Comparison of ENCODE assay signal across 31 mouse cellular contexts in genomic region chr2:126551244-126551890, GRCm38 (mm10). TPM values are rescaled to one million over a fixed set of nuclear protein-coding genes. Genes with fewer than 3 reads are reported as not detected.
DNase-seq lines count a peak whose midpoint lies in the region; ATAC-seq and TF ChIP-seq lines count a peak whose summit lies in the region.
"Had no signal": no experiment of that assay in that cellular context is flagged by ENCODE, and none has a peak within 500 bp of the region (broad histone marks: within the 10 kb centered on the region; RNA-seq: fewer than 3 reads in every experiment).

No protein-coding gene starts in this region.

- no peak; the same call in 1 of the 2 replicates for TF ChIP-seq EP300 in liver, postnatal 0 days (IDR thresholded peaks at IDR 0.05; ENCODE audit: low read depth)

- H3K79me2 ChIP-seq in liver, adult 2 months (ENCODE audit: control insufficient read depth, insufficient read depth, low read length), result peaks cover 23% of the 10 kb centered on the region

- peak; percentile 80 for DNase-seq in liver, adult 2 months (ENCODE audit: extremely low read depth, low read depth, low spot score)
- no peak for DNase-seq in liver, embryonic 11.5 days (ENCODE audit: low spot score)
- peak; percentile 75 for DNase-seq in liver, postnatal 0 days
- no peak for DNase-seq in frontal cortex, postnatal 25 days (ENCODE audit: low spot score in 2 of 2)
- no peak for DNase-seq in layer of hippocampus, adult 2 months (ENCODE audit: low spot score in 2 of 2)
- DNase-seq: adrenal gland, postnatal 10 days; B cell, adult 2 months; cerebellum, adult 11-12 months; cerebellum, adult 8-10 months; cerebellum, postnatal 10 days; cerebellum, postnatal 36 days; gastrocnemius, postnatal 10 days; gastrocnemius, postnatal 36 days; heart, adult 11 months; heart, postnatal 10 days; heart, postnatal 36 days had no signal

- peak overlapping the region; percentile 94 for H3K27ac ChIP-seq in liver, adult 2 months (replicated peaks; ENCODE audit: insufficient read depth, low read depth, low read length)
- H3K27ac ChIP-seq in liver, embryonic 11.5 days (ENCODE audit: low read depth, low read length), result no peak overlapping the region
- H3K27ac ChIP-seq in bone marrow macrophage, adult 2 months (ENCODE audit: insufficient read depth, low read depth, low read length), result no peak overlapping the region
- peak overlapping the region; percentile 95 for H3K27ac ChIP-seq in liver, postnatal 0 days (ENCODE audit: low read depth)
- H3K27ac ChIP-seq in intestine, embryonic 16.5 days (ENCODE audit: low read length), result no peak overlapping the region
- no peak overlapping the region for H3K27ac ChIP-seq in layer of hippocampus, adult 2 months
- H3K27ac ChIP-seq: embryonic facial prominence, embryonic 12.5 days; embryonic facial prominence, embryonic 15.5 days; heart, embryonic 15.5 days; hindbrain, embryonic 10.5 days; hindbrain, embryonic 14.5 days; hindbrain, postnatal 0 days had no signal

- H3K4me1 ChIP-seq in liver, adult 2 months (ENCODE audit: control insufficient read depth, insufficient read depth, low read length), result peaks cover 16% of the 10 kb centered on the region
- peaks cover 6% of the 10 kb centered on the region for H3K4me1 ChIP-seq in liver, embryonic 11.5 days (replicated peaks; ENCODE audit: control insufficient read depth, insufficient read depth, low read length)
- H3K4me1 ChIP-seq in bone marrow macrophage, adult 2 months (ENCODE audit: control insufficient read depth, insufficient read depth, low read length), result peaks cover 14% of the 10 kb centered on the region
- peaks cover 8% of the 10 kb centered on the region; the same call in 1 of the 2 replicates for H3K4me1 ChIP-seq in liver, postnatal 0 days (ENCODE audit: insufficient read depth)
- peaks cover 12% of the 10 kb centered on the region for H3K4me1 ChIP-seq in intestine, embryonic 16.5 days (ENCODE audit: control insufficient read depth, insufficient read depth, low read length)

- H3K4me2 ChIP-seq in liver, embryonic 11.5 days, result no peak overlapping the region
- peak overlapping the region; percentile 71 for H3K4me2 ChIP-seq in liver, postnatal 0 days (ENCODE audit: low read depth, low read length)
- H3K4me2 ChIP-seq in intestine, embryonic 16.5 days (ENCODE audit: low read depth, low read length), result no peak overlapping the region
- H3K4me2 ChIP-seq: embryonic facial prominence, embryonic 12.5 days; embryonic facial prominence, embryonic 15.5 days had no signal

- WGBS in liver, adult 2 months, result 27% methylated on average over 8 of the region's 8 CpGs
- WGBS in liver, embryonic 11.5 days, result 58% methylated on average over 8 of the region's 8 CpGs
- 41% methylated on average over 8 of the region's 8 CpGs for WGBS in liver, postnatal 0 days (ENCODE audit: insufficient replicate concordance)
- 79% methylated on average over 8 of the region's 8 CpGs for WGBS in intestine, embryonic 16.5 days

- no peaks in the 10 kb centered on the region for H3K27me3 ChIP-seq in liver, adult 2 months (ENCODE audit: control insufficient read depth, insufficient read depth, low read length)
- H3K27me3 ChIP-seq in liver, embryonic 11.5 days (replicated peaks; ENCODE audit: control insufficient read depth, insufficient read depth, low read length), result peaks cover 42% of the 10 kb centered on the region
- H3K27me3 ChIP-seq in liver, postnatal 0 days (ENCODE audit: insufficient read depth, low read length), result peaks cover 12% of the 10 kb centered on the region; the same call in 1 of the 2 replicates
- H3K27me3 ChIP-seq in intestine, embryonic 16.5 days (replicated peaks; ENCODE audit: control insufficient read depth, insufficient read depth, low read length), result peaks cover 26% of the 10 kb centered on the region
- H3K27me3 ChIP-seq: CH12.LX had no signal

- no peak for ATAC-seq in liver, embryonic 11.5 days (replicated peaks; ENCODE audit: low FRiP score)
- ATAC-seq in liver, postnatal 0 days, result peak; percentile 30
- peak; percentile 38; the same call in 1 of the 2 replicates for ATAC-seq in monocyte, adult 5-6 weeks (replicated peaks; ENCODE audit: insufficient number of reproducible peaks, low FRiP score, low TSS enrichment, poor library complexity, severe bottlenecking)
- ATAC-seq in intestine, embryonic 16.5 days, result no peak
- ATAC-seq: forebrain, embryonic 14.5 days; forebrain, postnatal 0 days; hindbrain, postnatal 0 days; inflammation-experienced regulatory T-cells, adult 6 months; Patski had no signal

- peak overlapping the region; percentile 64; the same call in 1 of the 2 replicates for H3K9ac ChIP-seq in liver, adult 2 months (ENCODE audit: low read depth, low read length)
- H3K9ac ChIP-seq in liver, embryonic 11.5 days (ENCODE audit: low read depth, low read length), result no peak overlapping the region
- no peak overlapping the region for H3K9ac ChIP-seq in liver, postnatal 0 days (replicated peaks)
- no peak overlapping the region for H3K9ac ChIP-seq in intestine, embryonic 16.5 days (ENCODE audit: low read depth, low read length)
- H3K9ac ChIP-seq: embryonic facial prominence, embryonic 12.5 days; embryonic facial prominence, embryonic 15.5 days; forebrain, postnatal 0 days; heart, embryonic 15.5 days; hindbrain, embryonic 14.5 days had no signal

- peaks cover 24% of the 10 kb centered on the region for H3K36me3 ChIP-seq in liver, adult 2 months (ENCODE audit: control insufficient read depth, insufficient read depth, low read length)
- no peaks in the 10 kb centered on the region for H3K36me3 ChIP-seq in liver, embryonic 11.5 days (ENCODE audit: control insufficient read depth, insufficient read depth, low read length)
- no peaks in the 10 kb centered on the region for H3K36me3 ChIP-seq in liver, postnatal 0 days (replicated peaks; ENCODE audit: insufficient read depth, low read length)
- H3K36me3 ChIP-seq in intestine, embryonic 16.5 days (ENCODE audit: control insufficient read depth, insufficient read depth, low read length), result no peaks in the 10 kb centered on the region
- H3K36me3 ChIP-seq: embryonic facial prominence, embryonic 12.5 days; embryonic facial prominence, embryonic 15.5 days; G1E; heart, embryonic 15.5 days; hindbrain, embryonic 10.5 days had no signal

- no peak overlapping the region for H3K4me3 ChIP-seq in liver, adult 2 months (ENCODE audit: insufficient read depth, low read depth, low read length)
- H3K4me3 ChIP-seq in liver, embryonic 11.5 days (ENCODE audit: low read depth, low read length), result no peak overlapping the region
- peak overlapping the region; percentile 11; the same call in 1 of the 2 replicates for H3K4me3 ChIP-seq in bone marrow macrophage, adult 2 months (ENCODE audit: insufficient read depth, low read length)
- H3K4me3 ChIP-seq in liver, postnatal 0 days (ENCODE audit: low read depth, low read length), result no peak overlapping the region
- H3K4me3 ChIP-seq in intestine, embryonic 16.5 days (ENCODE audit: low read length), result no peak overlapping the region
- no peak overlapping the region for H3K4me3 ChIP-seq in layer of hippocampus, adult 2 months
- H3K4me3 ChIP-seq: embryonic facial prominence, embryonic 12.5 days; embryonic facial prominence, embryonic 15.5 days had no signal

- H3K9me3 ChIP-seq in liver, embryonic 11.5 days (ENCODE audit: control insufficient read depth, low read length), result no peaks in the 10 kb centered on the region
- H3K9me3 ChIP-seq in liver, postnatal 0 days (ENCODE audit: low read length), result no peaks in the 10 kb centered on the region
- no peaks in the 10 kb centered on the region for H3K9me3 ChIP-seq in intestine, embryonic 16.5 days (ENCODE audit: control insufficient read depth, low read length)
- H3K9me3 ChIP-seq: embryonic facial prominence, embryonic 12.5 days; embryonic facial prominence, embryonic 15.5 days; G1E; heart, embryonic 15.5 days; hindbrain, embryonic 10.5 days had no signal

- TF ChIP-seq CTCF in liver, adult 2 months (IDR thresholded peaks at IDR 0.05; ENCODE audit: low read depth, low read length), result no peak
- TF ChIP-seq CTCF in bone marrow macrophage, adult 2 months (IDR thresholded peaks at IDR 0.05; ENCODE audit: low read depth, low read length), result no peak
- TF ChIP-seq CTCF in liver, postnatal 0 days (IDR thresholded peaks at IDR 0.05; ENCODE audit: low read depth), result no peak
- no peak for TF ChIP-seq CTCF in layer of hippocampus, adult 2 months (conservative IDR thresholded peaks at IDR 0.05)

- TF ChIP-seq POLR2A in liver, adult 2 months (IDR thresholded peaks at IDR 0.05; ENCODE audit: extremely low read depth, insufficient read depth, low read length), result no peak
- no peak for TF ChIP-seq POLR2A in bone marrow macrophage, adult 2 months (IDR thresholded peaks at IDR 0.05; ENCODE audit: borderline replicate concordance, low read depth, low read length)

RNA-seq across cellular contexts. Expression of gene Slc27a2, which starts 0.8 kb away (rescaled TPM):
- 1,190 and 1,397 TPM in 2 replicates for total RNA-seq in liver, adult 2 months (2014; rRNA removed)
- 912 and 1,036 TPM in 2 replicates for polyA plus RNA-seq in liver, adult 2 months (2012; rRNA removed)
- polyA plus RNA-seq in liver, embryonic 11.5 days (2014; fragmentation: Nextera tagmentation; extraction: Ambion mirVana), result 39.0 and 39.6 TPM in 2 replicates
- polyA plus RNA-seq in bone marrow macrophage, adult 2 months (2012; ENCODE audit: insufficient read depth, insufficient read length, missing spikeins), result not detected in 2 replicates
- 1,036 and 1,041 TPM in 2 replicates for polyA plus RNA-seq in liver, postnatal 0 days (2015; fragmentation: Nextera tagmentation; extraction: Ambion mirVana)
- total RNA-seq in monocyte, adult 5-6 weeks (2017), result 0.32 to 0.87 TPM in 2 of 3 replicates, not detected in the other
- polyA plus RNA-seq in intestine, embryonic 16.5 days (2015; fragmentation: Nextera tagmentation; extraction: Ambion mirVana), result 3.0 and 3.6 TPM in 2 replicates
- 10 to 100 TPM; 15.3 to 15.9 TPM for total RNA-seq in layer of hippocampus, adult 2 months (2021)
- total RNA-seq: CH12.LX; gastrocnemius, postnatal 36 days had no signal
- polyA plus RNA-seq: G1E; inflammation-experienced regulatory T-cells, adult 6 months; Patski had no signal

RNA-seq across cellular contexts. Expression of gene Atp8b4, which starts 50.9 kb away (rescaled TPM):
- total RNA-seq in liver, adult 2 months (2014; rRNA removed), result 0.55 and 0.87 TPM in 2 replicates
- 0.21 and 0.31 TPM in 2 replicates for polyA plus RNA-seq in liver, adult 2 months (2012; rRNA removed)
- 2.2 TPM in 2 replicates for polyA plus RNA-seq in liver, embryonic 11.5 days (2014; fragmentation: Nextera tagmentation; extraction: Ambion mirVana)
- polyA plus RNA-seq in bone marrow macrophage, adult 2 months (2012; ENCODE audit: insufficient read depth, insufficient read length, missing spikeins), result 30.5 and 31.7 TPM in 2 replicates
- polyA plus RNA-seq in liver, postnatal 0 days (2015; fragmentation: Nextera tagmentation; extraction: Ambion mirVana), result 3.4 and 5.2 TPM in 2 replicates
- total RNA-seq in monocyte, adult 5-6 weeks (2017), result 75.4 to 129 TPM (median 81.3 TPM) in 3 replicates
- 0.21 and 0.46 TPM in 2 replicates for polyA plus RNA-seq in intestine, embryonic 16.5 days (2015; fragmentation: Nextera tagmentation; extraction: Ambion mirVana)
- total RNA-seq in layer of hippocampus, adult 2 months (2021), result not detected
- total RNA-seq: forebrain, postnatal 0 days had no signal
- polyA plus RNA-seq: hindbrain, postnatal 0 days had no signal

Comparison
In these comparisons a context has a peak if more than half of its experiments do, and no peak if none do; other contexts are left out.
1. DNase-seq: peak in liver, adult 2 months (single experiment) and liver, postnatal 0 days (single experiment); none in liver, embryonic 11.5 days (single experiment), frontal cortex, postnatal 25 days (0 of 2) and layer of hippocampus, adult 2 months (0 of 2).
2. H3K27ac ChIP-seq: peak in liver, adult 2 months (single experiment) and liver, postnatal 0 days (single experiment); none in liver, embryonic 11.5 days (single experiment), bone marrow macrophage, adult 2 months (single experiment), intestine, embryonic 16.5 days (single experiment) and layer of hippocampus, adult 2 months (single experiment).
3. ATAC-seq: peak in liver, postnatal 0 days (single experiment) and monocyte, adult 5-6 weeks (single experiment); none in liver, embryonic 11.5 days (single experiment) and intestine, embryonic 16.5 days (single experiment).
4. RNA of gene Slc27a2, which starts 0.8 kb away (polyA plus RNA-seq): 1,036 to 1,041 TPM in liver, postnatal 0 days and 912 to 1,036 TPM in liver, adult 2 months; 39.0 to 39.6 TPM in liver, embryonic 11.5 days, 3.0 to 3.6 TPM in intestine, embryonic 16.5 days and not detected in bone marrow macrophage, adult 2 months; every median in the first group is over 10 times any median in the second.